ENCODE assay signal across 15 mouse cellular contexts in genomic region chr13:48913141-48913540, GRCm38 (mm10).
"Had no signal": no experiment of that assay in that cellular context is flagged by ENCODE, and none has a peak within 500 bp of the region (broad histone marks: within the 10 kb centered on the region; RNA-seq: fewer than 3 reads in every experiment).

No protein-coding gene starts in this region.

- H3K4me3 ChIP-seq: midbrain, embryonic 10.5 days; midbrain, embryonic 12.5 days; neural tube, embryonic 12.5 days had no signal

- H3K4me1 ChIP-seq: midbrain, embryonic 10.5 days; midbrain, embryonic 12.5 days; neural tube, embryonic 12.5 days had no signal

- H3K27ac ChIP-seq: midbrain, embryonic 10.5 days; midbrain, embryonic 12.5 days; neural tube, embryonic 12.5 days had no signal

- H3K27me3 ChIP-seq: midbrain, embryonic 12.5 days; neural tube, embryonic 12.5 days had no signal

- DNase-seq: lung, adult 18-20 months; lung, embryonic 14.5 days; lung, postnatal 10 days; lung, postnatal 4 days; retina, postnatal 1 day; right cerebral cortex, adult 18-20 months; right cerebral cortex, postnatal 25 days; right cerebral cortex, postnatal 4 days; spleen, adult 18-20 months; thymus, adult 18-20 months; thymus, postnatal 14 days; thymus, postnatal 36 days had no signal

- H3K9me3 ChIP-seq: midbrain, embryonic 10.5 days; midbrain, embryonic 12.5 days; neural tube, embryonic 12.5 days had no signal

- H3K4me2 ChIP-seq: lung, embryonic 14.5 days; midbrain, embryonic 12.5 days; neural tube, embryonic 12.5 days had no signal
